Comparison of ENCODE assay signal across 7 mouse cellular contexts in the genomic region with DNA sequence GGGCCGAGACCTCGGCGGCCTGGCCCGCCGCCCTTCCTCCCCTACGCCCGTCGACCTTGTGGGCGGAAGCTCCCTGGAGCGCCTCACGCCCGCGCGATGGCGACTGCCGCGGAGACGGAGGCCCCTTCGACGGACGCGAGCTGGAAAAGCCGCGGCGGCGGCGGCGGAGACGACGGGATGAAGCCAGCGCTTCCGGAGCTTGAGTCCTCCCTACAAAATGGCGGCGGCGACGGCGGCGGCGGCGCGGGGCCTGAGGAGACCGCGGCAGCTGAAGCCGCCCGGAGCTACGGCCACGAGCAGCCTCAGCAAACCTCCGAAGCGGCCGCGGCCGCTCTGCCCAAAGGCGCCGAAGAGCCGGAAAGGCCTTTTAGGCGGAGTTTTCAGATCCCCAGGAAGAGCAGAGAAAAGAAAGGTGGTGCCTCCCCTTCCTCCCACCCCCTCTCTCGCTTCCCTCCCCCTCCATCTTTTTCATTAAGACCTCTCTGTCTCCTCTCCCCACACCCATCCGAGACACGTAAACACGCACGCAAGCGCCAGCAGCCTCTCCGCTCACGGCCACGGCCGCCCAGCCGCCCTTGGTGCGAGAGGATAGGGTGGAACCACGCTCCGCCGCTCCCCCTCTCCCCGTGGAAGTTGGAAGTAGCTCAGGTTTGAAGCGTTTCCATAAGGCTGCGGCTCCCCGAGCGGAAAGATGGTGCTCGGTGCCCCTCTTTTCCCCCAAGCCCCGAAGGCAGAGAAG. TPM values are rescaled to one million over a fixed set of nuclear protein-coding genes. Genes with fewer than 3 reads are reported as not detected.
DNase-seq lines count a peak whose midpoint lies in the region; ATAC-seq lines count a peak whose summit lies in the region.

No protein-coding gene starts in this region.

- peak overlapping the region; percentile 99 for H3K27ac ChIP-seq in intestine, embryonic 16.5 days (ENCODE audit: low read length)
- peak overlapping the region; percentile 99 for H3K27ac ChIP-seq in limb, embryonic 10.5 days
- peak overlapping the region; percentile 99 for H3K27ac ChIP-seq in midbrain, embryonic 13.5 days

- no peaks in the 10 kb centered on the region for H3K4me1 ChIP-seq in intestine, embryonic 16.5 days (ENCODE audit: control insufficient read depth, insufficient read depth, low read length)
- H3K4me1 ChIP-seq in limb, embryonic 10.5 days = peaks cover 14% of the 10 kb centered on the region
- peaks cover 7% of the 10 kb centered on the region for H3K4me1 ChIP-seq in midbrain, embryonic 13.5 days (replicated peaks)

- H3K9me3 ChIP-seq in intestine, embryonic 16.5 days (ENCODE audit: control insufficient read depth, low read length) = peaks cover 7% of the 10 kb centered on the region
- H3K9me3 ChIP-seq in limb, embryonic 10.5 days (replicated peaks) = 0 out of 2 replicates have a peak, but pooled peaks cover 3% of the 10 kb centered on the region
- H3K9me3 ChIP-seq in midbrain, embryonic 13.5 days = peaks cover 12% of the 10 kb centered on the region; the same call in 1 of the 2 replicates

- ATAC-seq in intestine, embryonic 16.5 days = peak; percentile 87
- ATAC-seq in midbrain, embryonic 13.5 days = peak; percentile 89

- H3K4me2 ChIP-seq in intestine, embryonic 16.5 days (ENCODE audit: low read depth, low read length) = peak overlapping the region; percentile 92
- peak overlapping the region; percentile 58 for H3K4me2 ChIP-seq in midbrain, embryonic 13.5 days (replicated peaks)

- WGBS in intestine, embryonic 16.5 days = under 1% methylated on average over 76 of the region's 78 CpGs
- whole genome bisulfite sequencing in limb, embryonic 10.5 days = under 1% methylated on average over 78 of the region's 78 CpGs
- WGBS in midbrain, embryonic 13.5 days = under 1% methylated on average over 70 of the region's 78 CpGs

- peak; percentile 93 for DNase-seq in adrenal gland, adult 2 months
- peak; percentile 82 for DNase-seq in embryo, embryonic 11 days
- peak; percentile 74 to 83 for DNase-seq in gastrocnemius, postnatal 36 days
- DNase-seq in limb, embryonic 10.5 days (ENCODE audit: low spot score) = peak; percentile 80
- peak; percentile 65 for DNase-seq in spleen, adult 12 weeks (ENCODE audit: low spot score)

- H3K9ac ChIP-seq in intestine, embryonic 16.5 days (ENCODE audit: low read depth, low read length) = peak overlapping the region; percentile 95
- H3K9ac ChIP-seq in midbrain, embryonic 13.5 days (replicated peaks) = peak overlapping the region; percentile 90

- intact Hi-C loops in gastrocnemius, postnatal 36 days (cut with DNase I) = no loop called here

- H3K36me3 ChIP-seq in intestine, embryonic 16.5 days (ENCODE audit: control insufficient read depth, insufficient read depth, low read length) = peaks cover 5% of the 10 kb centered on the region; the same call in 1 of the 2 replicates
- H3K36me3 ChIP-seq in limb, embryonic 10.5 days = peaks cover 45% of the 10 kb centered on the region
- peaks cover 22% of the 10 kb centered on the region for H3K36me3 ChIP-seq in midbrain, embryonic 13.5 days

- H3K27me3 ChIP-seq in intestine, embryonic 16.5 days (replicated peaks; ENCODE audit: control insufficient read depth, insufficient read depth, low read length) = no peaks in the 10 kb centered on the region
- H3K27me3 ChIP-seq in limb, embryonic 10.5 days (ENCODE audit: low read depth, poor library complexity, severe bottlenecking) = no peaks in the 10 kb centered on the region
- no peaks in the 10 kb centered on the region for H3K27me3 ChIP-seq in midbrain, embryonic 13.5 days

- peak overlapping the region; percentile 78 for H3K4me3 ChIP-seq in intestine, embryonic 16.5 days (ENCODE audit: low read length)
- H3K4me3 ChIP-seq in limb, embryonic 10.5 days = peak overlapping the region; percentile 71
- H3K4me3 ChIP-seq in midbrain, embryonic 13.5 days (replicated peaks) = peak overlapping the region; percentile 74

RNA-seq across cellular contexts. Expression of gene Fam208a, which starts 0.5 kb away (rescaled TPM):
- 10 to 100 TPM; 17.9 to 20.8 TPM for total RNA-seq in adrenal gland, adult 2 months (2021)
- polyA plus RNA-seq in adrenal gland, adult 2 months (2012; rRNA removed) = 1.8 and 2.1 TPM in 2 replicates
- total RNA-seq in gastrocnemius, postnatal 36 days (2021) = 1 to 10 TPM; 4.5 to 4.9 TPM
- 5.2 and 5.6 TPM in 2 replicates for polyA plus RNA-seq in intestine, embryonic 16.5 days (2015; fragmentation: Nextera tagmentation; extraction: Ambion mirVana)
- 11.9 and 15.3 TPM in 2 replicates for polyA plus RNA-seq in limb, embryonic 10.5 days (2016; fragmentation: Nextera tagmentation; extraction: Ambion mirVana)
- 18.5 and 19.1 TPM in 2 replicates for polyA plus RNA-seq in midbrain, embryonic 13.5 days (2015; fragmentation: Nextera tagmentation; extraction: Ambion mirVana)

Comparison
In these comparisons a context has a peak if more than half of its experiments do, and no peak if none do; other contexts are left out.
1. Peak in every context shown above with its lines: DNase-seq, ATAC-seq, H3K4me3 ChIP-seq and H3K27ac ChIP-seq.